Mouse (Mus musculus) NIH3T3 (cell line): ENCODE data around the gene Ccp110.

Source experiments
- DNase-seq: peaks from one replicate; pipeline ENCODE4 v3.0.0-alpha.2; 2012; ENCODE audit warnings: low read depth

The Ccp110 gene

GRCm38 (mm10) chr7:118728846-118729587 is 16.7 kb downstream of the Ccp110 start:
- no peak for DNase-seq

GRCm38 (mm10) chr7:118731781-118732180 is 19.4 kb downstream of the Ccp110 start:
- no peak for DNase-seq

GRCm38 (mm10) chr7:118733225-118733624 is 20.9 kb downstream of the Ccp110 start:
- no peak for DNase-seq

GRCm38 (mm10) chr7:118738730-118739129 is 26.4 kb downstream of the Ccp110 start:
- DNase-seq = no peak

GRCm38 (mm10) chr7:118739975-118740531 is 27.7 kb downstream of the Ccp110 start, which contains the start of gene Vps35l:
Vps35l (plus strand) TSS chr7:118740226.
- peak; percentile 90 for DNase-seq

- DNase-seq = peak; percentile 97
Measured at GRCm38 (mm10) chr7:118740532-118741338, 28.4 kb downstream of the Ccp110 start.

- no peak for DNase-seq
Measured at GRCm38 (mm10) chr7:118742278-118742677, 29.9 kb downstream of the Ccp110 start.

GRCm38 (mm10) chr7:118744766-118745165 is 32.4 kb downstream of the Ccp110 start:
- DNase-seq = no peak

- no peak for DNase-seq
Measured at GRCm38 (mm10) chr7:118747891-118748672, 35.7 kb downstream of the Ccp110 start.

- DNase-seq = no peak
Measured at GRCm38 (mm10) chr7:118749706-118750105, 37.4 kb downstream of the Ccp110 start.

- no peak for DNase-seq
Measured at GRCm38 (mm10) chr7:118751625-118752024, 39.3 kb downstream of the Ccp110 start.

- DNase-seq = no peak
Measured at GRCm38 (mm10) chr7:118755756-118756155, 43.4 kb downstream of the Ccp110 start.

- no peak for DNase-seq
Measured at GRCm38 (mm10) chr7:118756490-118757265, 44.3 kb downstream of the Ccp110 start.

GRCm38 (mm10) chr7:118758369-118758768 is 46.0 kb downstream of the Ccp110 start:
- no peak for DNase-seq

GRCm38 (mm10) chr7:118759372-118759771 is 47.0 kb downstream of the Ccp110 start:
- no peak for DNase-seq

GRCm38 (mm10) chr7:118763939-118764338 is 51.6 kb downstream of the Ccp110 start:
- no peak for DNase-seq

- no peak for DNase-seq
Measured at GRCm38 (mm10) chr7:118764725-118765124, 52.4 kb downstream of the Ccp110 start.

- no peak for DNase-seq
Measured at GRCm38 (mm10) chr7:118765604-118766003, 53.3 kb downstream of the Ccp110 start.

- peak; percentile 85 for DNase-seq
Measured at GRCm38 (mm10) chr7:118766119-118766833, 53.9 kb downstream of the Ccp110 start.

GRCm38 (mm10) chr7:118766834-118767224 is 54.5 kb downstream of the Ccp110 start:
- DNase-seq = no peak

GRCm38 (mm10) chr7:118769208-118769607 is 56.9 kb downstream of the Ccp110 start:
- DNase-seq = peak; percentile 76
